Mouse (Mus musculus) right cerebral cortex, postnatal 36 days (tissue): ENCODE measurements around the gene Slit1.

Experiments used
- DNase-seq, 2 experiments: peaks; one replicate each; pipeline ENCODE4 v3.0.0; 2022; ENCODE audit warnings: low spot score in 2 of 2, mixed read lengths in 1 of 2

Gene Slit1

GRCm38 (mm10) chr19:41724831-41725470 is 18.5 kb downstream of the Slit1 start:
- no peak for DNase-seq

GRCm38 (mm10) chr19:41723337-41723736 is 20.1 kb downstream of the Slit1 start:
- DNase-seq = no peak

GRCm38 (mm10) chr19:41719436-41719835 is 24.0 kb downstream of the Slit1 start:
- DNase-seq = no peak

- DNase-seq = no peak
Measured at GRCm38 (mm10) chr19:41716233-41717218, 26.9 kb downstream of the Slit1 start.

GRCm38 (mm10) chr19:41714431-41714917 is 29.0 kb downstream of the Slit1 start:
- DNase-seq = no peak

GRCm38 (mm10) chr19:41712829-41713228 is 30.6 kb downstream of the Slit1 start:
- no peak for DNase-seq

GRCm38 (mm10) chr19:41711665-41712064 is 31.8 kb downstream of the Slit1 start:
- DNase-seq = no peak

GRCm38 (mm10) chr19:41709497-41710165 is 33.8 kb downstream of the Slit1 start:
- no peak for DNase-seq

- DNase-seq = no peak
Measured at GRCm38 (mm10) chr19:41707850-41708249, 35.6 kb downstream of the Slit1 start.

- DNase-seq = no peak
Measured at GRCm38 (mm10) chr19:41706094-41706828, 37.2 kb downstream of the Slit1 start.

- no peak for DNase-seq
Measured at GRCm38 (mm10) chr19:41705416-41705815, 38.0 kb downstream of the Slit1 start.

- no peak for DNase-seq
Measured at GRCm38 (mm10) chr19:41702638-41703037, 40.8 kb downstream of the Slit1 start.

- DNase-seq = no peak
Measured at GRCm38 (mm10) chr19:41698857-41699424, 44.5 kb downstream of the Slit1 start.

GRCm38 (mm10) chr19:41697807-41698515 is 45.5 kb downstream of the Slit1 start:
- no peak for DNase-seq

GRCm38 (mm10) chr19:41697111-41697806 is 46.2 kb downstream of the Slit1 start:
- peak; percentile 89 to 96 for DNase-seq

- no peak for DNase-seq
Measured at GRCm38 (mm10) chr19:41696443-41696842, 47.0 kb downstream of the Slit1 start.

- peak in 1 of 2 experiments; percentile 49 for DNase-seq
Measured at GRCm38 (mm10) chr19:41695046-41695445, 48.4 kb downstream of the Slit1 start.

- DNase-seq = no peak
Measured at GRCm38 (mm10) chr19:41694610-41695009, 48.9 kb downstream of the Slit1 start.

GRCm38 (mm10) chr19:41693727-41694126 is 49.7 kb downstream of the Slit1 start:
- peak; percentile 53 to 64 for DNase-seq

GRCm38 (mm10) chr19:41690064-41690463 is 53.4 kb downstream of the Slit1 start:
- DNase-seq = no peak
